Comparison of ENCODE assay signal across 8 mouse cellular contexts in the genomic region with DNA sequence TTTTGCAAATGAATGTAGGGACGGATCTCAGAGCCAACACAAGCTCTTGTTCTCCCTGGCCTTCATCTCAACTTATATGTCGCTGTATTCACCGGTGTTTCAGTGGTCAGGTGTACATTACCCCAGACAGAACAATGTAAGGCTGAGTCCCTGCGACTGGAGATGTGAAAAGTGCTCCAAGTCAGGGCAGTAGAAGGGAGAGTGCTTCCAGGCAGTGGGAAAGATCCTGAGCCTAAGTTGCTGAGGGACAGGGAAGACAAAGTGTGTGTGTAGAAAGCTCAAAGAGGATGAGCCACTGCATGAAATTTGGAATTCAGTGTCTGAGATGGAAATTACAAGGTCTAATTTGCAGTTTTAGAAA. TPM values are rescaled to one million over a fixed set of nuclear protein-coding genes. Genes with fewer than 3 reads are reported as not detected.
DNase-seq lines count a peak whose midpoint lies in the region; ATAC-seq and TF ChIP-seq lines count a peak whose summit lies in the region.

No protein-coding gene starts in this region.

- TF ChIP-seq CTCF in olfactory bulb, adult 2 months (IDR thresholded peaks at IDR 0.05; ENCODE audit: insufficient read depth, low read depth, low read length), result no peak

- no peak for DNase-seq in lung, postnatal 10 days
- DNase-seq in forebrain, embryonic 10.5 days (ENCODE audit: extremely low spot score, low spot score), result no peak
- DNase-seq in limb, embryonic 11.5 days (ENCODE audit: low spot score), result no peak
- no peak for DNase-seq in layer of hippocampus, postnatal 25 days (ENCODE audit: extremely low spot score in 1 of 2, low spot score in 1 of 2)
- DNase-seq in retina, embryonic 14.5 days (ENCODE audit: low spot score), result no peak
- no peak for DNase-seq in cerebellum, postnatal 25 days

- peak overlapping the region; percentile 86 for H3K9ac ChIP-seq in lung, embryonic 15.5 days
- peak overlapping the region; percentile 83 for H3K9ac ChIP-seq in limb, embryonic 11.5 days (ENCODE audit: low read length)

- no peaks in the 10 kb centered on the region for H3K9me3 ChIP-seq in lung, embryonic 15.5 days
- peaks cover 4% of the 10 kb centered on the region; the same call in 1 of the 2 replicates for H3K9me3 ChIP-seq in forebrain, embryonic 10.5 days
- H3K9me3 ChIP-seq in limb, embryonic 11.5 days (ENCODE audit: control insufficient read depth, low read length), result no peaks in the 10 kb centered on the region

- 0 out of 2 replicates have a peak, but pooled peaks cover 2% of the 10 kb centered on the region for H3K36me3 ChIP-seq in lung, embryonic 15.5 days
- H3K36me3 ChIP-seq in forebrain, embryonic 10.5 days (replicated peaks), result no peaks in the 10 kb centered on the region
- H3K36me3 ChIP-seq in limb, embryonic 11.5 days (ENCODE audit: control insufficient read depth, insufficient read depth, low read length), result no peaks in the 10 kb centered on the region

- no peak for ATAC-seq in lung, embryonic 15.5 days (ENCODE audit: borderline replicate concordance, extremely low read depth, low FRiP score, low TSS enrichment)
- no peak for ATAC-seq in limb, embryonic 11.5 days (ENCODE audit: insufficient number of reproducible peaks, low FRiP score, low TSS enrichment, low read depth)

- H3K27ac ChIP-seq in lung, embryonic 15.5 days, result peak overlapping the region; percentile 79; the same call in 1 of the 2 replicates
- peak overlapping the region; percentile 92 for H3K27ac ChIP-seq in forebrain, embryonic 10.5 days
- no peak overlapping the region for H3K27ac ChIP-seq in limb, embryonic 11.5 days (replicated peaks; ENCODE audit: low read depth, low read length)
- no peak overlapping the region for H3K27ac ChIP-seq in olfactory bulb, adult 2 months (ENCODE audit: insufficient read depth, low read depth, low read length)

- H3K4me2 ChIP-seq in lung, embryonic 15.5 days, result peak overlapping the region; percentile 64
- H3K4me2 ChIP-seq in limb, embryonic 11.5 days (ENCODE audit: low read depth, severe bottlenecking), result peak overlapping the region; percentile 76

- WGBS in lung, embryonic 15.5 days, result 6% methylated on average over 4 of the region's 4 CpGs
- WGBS in forebrain, embryonic 10.5 days, result 3% methylated on average over 4 of the region's 4 CpGs
- WGBS in limb, embryonic 11.5 days, result 7% methylated on average over 4 of the region's 4 CpGs
- 1% methylated on average over 4 of the region's 4 CpGs for WGBS in olfactory bulb, adult 2 months

- no peaks in the 10 kb centered on the region for H3K27me3 ChIP-seq in lung, embryonic 15.5 days
- peaks cover 11% of the 10 kb centered on the region for H3K27me3 ChIP-seq in forebrain, embryonic 10.5 days (ENCODE audit: poor library complexity, severe bottlenecking)
- H3K27me3 ChIP-seq in limb, embryonic 11.5 days (ENCODE audit: control insufficient read depth, insufficient read depth, low read length), result no peaks in the 10 kb centered on the region

- H3K4me1 ChIP-seq in lung, embryonic 15.5 days, result peaks cover 13% of the 10 kb centered on the region
- peaks cover 21% of the 10 kb centered on the region for H3K4me1 ChIP-seq in forebrain, embryonic 10.5 days
- peaks cover 2% of the 10 kb centered on the region; the same call in 1 of the 2 replicates for H3K4me1 ChIP-seq in limb, embryonic 11.5 days (ENCODE audit: control insufficient read depth, insufficient read depth, low read length)
- H3K4me1 ChIP-seq in olfactory bulb, adult 2 months (ENCODE audit: control insufficient read depth, insufficient read depth, low read length), result peaks cover 6% of the 10 kb centered on the region

- peak overlapping the region; percentile 83 for H3K4me3 ChIP-seq in lung, embryonic 15.5 days
- peak overlapping the region; percentile 90 for H3K4me3 ChIP-seq in forebrain, embryonic 10.5 days
- H3K4me3 ChIP-seq in limb, embryonic 11.5 days (ENCODE audit: low read depth, low read length), result peak overlapping the region; percentile 92
- H3K4me3 ChIP-seq in olfactory bulb, adult 2 months (ENCODE audit: insufficient read depth, low read depth, low read length), result peak overlapping the region; percentile 87

- no peak for TF ChIP-seq POLR2A in olfactory bulb, adult 2 months (IDR thresholded peaks at IDR 0.05; ENCODE audit: insufficient read depth, low read depth, low read length)

RNA-seq across cellular contexts. Expression of a gene that starts 0.7 kb away (rescaled TPM):
- 86.7 and 92.9 TPM in 2 replicates for polyA plus RNA-seq in lung, embryonic 15.5 days (2015; fragmentation: Nextera tagmentation; extraction: Ambion mirVana)
- polyA plus RNA-seq in forebrain, embryonic 10.5 days (2016; fragmentation: Nextera tagmentation; extraction: Ambion mirVana), result 65.1 and 72.4 TPM in 2 replicates
- 83.0 and 85.1 TPM in 2 replicates for polyA plus RNA-seq in limb, embryonic 11.5 days (2014; fragmentation: Nextera tagmentation; extraction: Ambion mirVana)
- 609 TPM in 1 of 2 replicates, not detected in the other for polyA plus RNA-seq in olfactory bulb, adult 2 months (2012; ENCODE audit: insufficient read depth, insufficient read length, low replicate concordance, missing spikeins)
- total RNA-seq in layer of hippocampus, postnatal 25 days (2021), result 10 to 100 TPM; 58.0 to 80.6 TPM

RNA-seq across cellular contexts. Expression of a gene that starts 26.3 kb away (rescaled TPM):
- 155 and 163 TPM in 2 replicates for polyA plus RNA-seq in lung, embryonic 15.5 days (2015; fragmentation: Nextera tagmentation; extraction: Ambion mirVana)
- 308 and 310 TPM in 2 replicates for polyA plus RNA-seq in forebrain, embryonic 10.5 days (2016; fragmentation: Nextera tagmentation; extraction: Ambion mirVana)
- polyA plus RNA-seq in limb, embryonic 11.5 days (2014; fragmentation: Nextera tagmentation; extraction: Ambion mirVana), result 266 and 277 TPM in 2 replicates
- polyA plus RNA-seq in olfactory bulb, adult 2 months (2012; ENCODE audit: insufficient read depth, insufficient read length, low replicate concordance, missing spikeins), result not detected in 2 replicates
- total RNA-seq in layer of hippocampus, postnatal 25 days (2021), result 10 to 100 TPM; 54.1 to 55.0 TPM

RNA-seq across cellular contexts. Expression of a gene that starts 42.4 kb away (rescaled TPM):
- polyA plus RNA-seq in lung, embryonic 15.5 days (2015; fragmentation: Nextera tagmentation; extraction: Ambion mirVana), result 32.3 and 34.6 TPM in 2 replicates
- polyA plus RNA-seq in forebrain, embryonic 10.5 days (2016; fragmentation: Nextera tagmentation; extraction: Ambion mirVana), result 24.0 and 25.1 TPM in 2 replicates
- 33.7 and 39.9 TPM in 2 replicates for polyA plus RNA-seq in limb, embryonic 11.5 days (2014; fragmentation: Nextera tagmentation; extraction: Ambion mirVana)
- not detected in 2 replicates for polyA plus RNA-seq in olfactory bulb, adult 2 months (2012; ENCODE audit: insufficient read depth, insufficient read length, low replicate concordance, missing spikeins)
- total RNA-seq in layer of hippocampus, postnatal 25 days (2021), result 10 to 100 TPM; 27.3 to 31.5 TPM

Comparison
In these comparisons a context has a peak if more than half of its experiments do, and no peak if none do; other contexts are left out.
1. H3K27ac ChIP-seq: peak in lung, embryonic 15.5 days (single experiment) and forebrain, embryonic 10.5 days (single experiment); none in limb, embryonic 11.5 days (single experiment) and olfactory bulb, adult 2 months (single experiment).
2. Peak in every context shown above with its lines, with median percentiles within 50 percentile points of each other: H3K4me3 ChIP-seq.